Mouse (Mus musculus): Measurements from ENCODE around the gene Hist1h2ag.

The Hist1h2ag gene

DNA sequence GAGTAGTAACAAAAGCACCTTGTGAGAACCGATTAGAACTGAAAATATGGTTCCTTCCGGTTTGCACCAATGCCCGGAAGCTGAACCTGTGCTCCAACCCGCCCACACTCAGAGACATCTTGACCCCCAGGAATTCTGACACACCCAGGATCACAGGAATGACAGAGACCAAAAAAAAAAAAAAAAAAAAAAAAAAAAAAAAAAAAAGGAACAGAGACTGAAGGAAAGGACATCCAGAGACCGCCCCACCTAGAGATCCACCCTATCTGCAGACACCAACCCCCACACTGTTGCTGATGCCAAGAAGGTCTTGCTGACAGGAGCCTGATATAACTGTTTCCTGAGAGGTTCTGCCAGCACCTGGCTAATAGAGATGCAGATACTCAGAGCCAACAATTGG, 50.2 kb downstream of the Hist1h2ag start:
- no peak for TF ChIP-seq GATA4 (IDR thresholded peaks at IDR 0.05; ENCODE audit: insufficient replicate concordance, low read length)
